Mouse (Mus musculus): ENCODE data around the gene Pdyn.

GRCm38 (mm10) chr2:129688036-129688625, 11.5 kb downstream of the Pdyn start:
- TF ChIP-seq CTCF (conservative IDR thresholded peaks at IDR 0.05; ENCODE audit: low read length) = no peak
- TF ChIP-seq NANOG (IDR thresholded peaks at IDR 0.05; ENCODE audit: borderline replicate concordance, low read length) = no peak

Data from E14TG2a.4 (cell line).